Mouse (Mus musculus): ENCODE measurements around the gene Dcaf7. TPM values are rescaled to one million over a fixed set of nuclear protein-coding genes. Genes with fewer than 3 reads are reported as not detected.

Gene Dcaf7
- total and polyA plus RNA-seq, 2 experiments from 2014 or later: 137 to 265 TPM

DNA sequence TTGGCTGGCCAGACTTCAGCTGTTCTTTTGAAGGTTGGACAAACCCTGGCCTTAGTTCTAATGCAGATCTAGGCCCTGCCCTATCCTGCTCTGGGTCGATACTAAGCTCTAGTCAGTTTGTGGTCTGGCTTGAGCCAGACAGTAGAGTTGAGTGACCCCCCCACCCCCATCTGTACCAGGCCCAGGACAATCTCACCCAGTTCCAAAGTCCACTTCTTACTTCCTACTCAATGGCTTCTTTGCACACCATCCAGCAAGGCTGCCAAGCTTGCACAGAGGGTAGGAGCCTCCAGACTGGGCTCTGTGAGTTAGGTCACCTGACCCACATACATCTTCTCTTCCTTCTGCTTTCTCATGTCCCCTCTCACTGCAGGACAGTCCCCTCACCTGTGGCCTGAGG, 32.1 kb upstream of the Dcaf7 start:
- H3K4me1 ChIP-seq (ENCODE audit: insufficient read depth, low read length): peaks cover 5% of the 10 kb centered on the region; the same call in 1 of the 2 replicates
- H3K9me3 ChIP-seq (ENCODE audit: low read length): no peaks in the 10 kb centered on the region
- no peak for TF ChIP-seq CTCF (IDR thresholded peaks at IDR 0.05; ENCODE audit: low read depth)
- H3K4me2 ChIP-seq (ENCODE audit: low read depth, low read length): no peak overlapping the region
- ATAC-seq: no peak
- no peaks in the 10 kb centered on the region for H3K36me3 ChIP-seq (ENCODE audit: insufficient read depth, low read length)
- H3K27ac ChIP-seq: no peak overlapping the region
- DNase-seq (ENCODE audit: low spot score): no peak
- no peak overlapping the region for H3K4me3 ChIP-seq (ENCODE audit: low read length)
- no peak overlapping the region for H3K9ac ChIP-seq (replicated peaks; ENCODE audit: low read length)
- 89% methylated on average over 1 of the region's 1 CpGs for WGBS
- H3K27me3 ChIP-seq (ENCODE audit: insufficient read depth, low read length): no peaks in the 10 kb centered on the region

GRCm38 (mm10) chr11:106005970-106006369, 30.7 kb upstream of the Dcaf7 start:
- Histone ChIP-seq H3K9ac (replicated peaks; ENCODE audit: low read length) (no peak overlapping the region), H3K36me3 (ENCODE audit: insufficient read depth, low read length) (no peaks in the 10 kb centered on the region), H3K27ac (no peak overlapping the region), H3K4me3 (ENCODE audit: low read length) (no peak overlapping the region), H3K27me3 (ENCODE audit: insufficient read depth, low read length) (no peaks in the 10 kb centered on the region), H3K4me1 (ENCODE audit: insufficient read depth, low read length) (peaks cover 5% of the 10 kb centered on the region; the same call in 1 of the 2 replicates), H3K9me3 (ENCODE audit: low read length) (no peaks in the 10 kb centered on the region), H3K4me2 (ENCODE audit: low read depth, low read length) (no peak overlapping the region)
- ATAC-seq (no peak), DNase-seq (ENCODE audit: low spot score) (no peak)
- 34% methylated on average over 5 of the region's 5 CpGs for WGBS
- no peak for TF ChIP-seq CTCF (IDR thresholded peaks at IDR 0.05; ENCODE audit: low read depth)

DNA sequence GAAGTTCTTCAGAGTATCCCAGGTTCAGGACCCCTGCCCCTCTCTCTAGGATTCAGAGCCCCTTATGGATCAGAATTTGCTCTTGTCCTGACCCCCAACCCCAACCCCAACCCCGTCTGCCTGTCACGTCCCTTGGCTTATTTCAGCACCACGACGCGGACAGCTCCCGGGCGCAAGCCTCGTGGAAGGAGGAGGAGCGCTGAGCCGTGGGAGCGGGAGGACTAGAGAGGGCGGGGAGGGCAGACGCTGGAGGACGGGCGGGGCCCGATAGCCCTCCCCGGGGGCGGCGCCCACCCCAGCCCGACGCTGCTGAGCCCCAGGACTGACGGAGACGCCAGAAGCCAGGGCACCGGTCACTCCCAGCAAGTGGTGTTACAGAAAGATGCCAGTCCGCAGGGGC, 28.9 kb upstream of the Dcaf7 start, which contains the start of gene Kcnh6:
Gene Kcnh6 (plus strand): TSS at position 304 of the 400 bp plus-strand sequence.
- no peaks in the 10 kb centered on the region for H3K9me3 ChIP-seq (ENCODE audit: low read length)
- TF ChIP-seq CTCF (IDR thresholded peaks at IDR 0.05; ENCODE audit: low read depth): no peak
- no peaks in the 10 kb centered on the region for H3K36me3 ChIP-seq (ENCODE audit: insufficient read depth, low read length)
- no peak within 1 kb of the TSS for H3K27ac ChIP-seq
- peaks cover 5% of the 10 kb centered on the region; the same call in 1 of the 2 replicates for H3K4me1 ChIP-seq (ENCODE audit: insufficient read depth, low read length)
- peak within 1 kb of the TSS; percentile 14; the same call in 1 of the 2 replicates for H3K4me3 ChIP-seq (ENCODE audit: low read length)
- WGBS: 1% methylated on average over 25 of the region's 25 CpGs
- H3K4me2 ChIP-seq (ENCODE audit: low read depth, low read length): peak within 1 kb of the TSS; percentile 55
- ATAC-seq: peak; percentile 47; the same call in 1 of the 2 replicates
- DNase-seq (ENCODE audit: low spot score): peak; percentile 48
- H3K9ac ChIP-seq (replicated peaks; ENCODE audit: low read length): no peak within 1 kb of the TSS
- H3K27me3 ChIP-seq (ENCODE audit: insufficient read depth, low read length): no peaks in the 10 kb centered on the region

GRCm38 (mm10) chr11:106012711-106013110, 24.0 kb upstream of the Dcaf7 start:
- TF ChIP-seq CTCF (IDR thresholded peaks at IDR 0.05; ENCODE audit: low read depth): no peak
- Histone ChIP-seq H3K27ac (no peak overlapping the region), H3K4me1 (ENCODE audit: insufficient read depth, low read length) (peaks cover 12% of the 10 kb centered on the region), H3K4me2 (ENCODE audit: low read depth, low read length) (no peak overlapping the region), H3K27me3 (ENCODE audit: insufficient read depth, low read length) (no peaks in the 10 kb centered on the region), H3K36me3 (ENCODE audit: insufficient read depth, low read length) (no peaks in the 10 kb centered on the region), H3K9me3 (ENCODE audit: low read length) (no peaks in the 10 kb centered on the region), H3K9ac (replicated peaks; ENCODE audit: low read length) (no peak overlapping the region), H3K4me3 (ENCODE audit: low read length) (no peak overlapping the region)
- ATAC-seq: no peak
- WGBS: 37% methylated on average over 7 of the region's 7 CpGs
- no peak for DNase-seq (ENCODE audit: low spot score)

- 40% methylated on average over 11 of the region's 11 CpGs for WGBS
- Histone ChIP-seq H3K4me3 (ENCODE audit: low read length) (no peak overlapping the region), H3K27ac (peak overlapping the region; percentile 58), H3K9ac (replicated peaks; ENCODE audit: low read length) (0 out of 2 replicates have a peak overlapping the region, but pooled peaks have one; percentile 17), H3K4me2 (ENCODE audit: low read depth, low read length) (no peak overlapping the region), H3K36me3 (ENCODE audit: insufficient read depth, low read length) (no peaks in the 10 kb centered on the region), H3K9me3 (ENCODE audit: low read length) (no peaks in the 10 kb centered on the region), H3K27me3 (ENCODE audit: insufficient read depth, low read length) (no peaks in the 10 kb centered on the region), H3K4me1 (ENCODE audit: insufficient read depth, low read length) (peaks cover 8% of the 10 kb centered on the region)
- ATAC-seq (peak; percentile 78), DNase-seq (ENCODE audit: low spot score) (peak; percentile 85)
- no peak for TF ChIP-seq CTCF (IDR thresholded peaks at IDR 0.05; ENCODE audit: low read depth)
These were observed 23.0 kb upstream of the Dcaf7 start for GRCm38 (mm10) chr11:106013556-106014225.

GRCm38 (mm10) chr11:106016440-106016839, 20.2 kb upstream of the Dcaf7 start:
- Histone ChIP-seq H3K36me3 (ENCODE audit: insufficient read depth, low read length) (no peaks in the 10 kb centered on the region), H3K4me1 (ENCODE audit: insufficient read depth, low read length) (peaks cover 14% of the 10 kb centered on the region), H3K27me3 (ENCODE audit: insufficient read depth, low read length) (no peaks in the 10 kb centered on the region), H3K27ac (no peak overlapping the region), H3K9me3 (ENCODE audit: low read length) (no peaks in the 10 kb centered on the region), H3K4me2 (ENCODE audit: low read depth, low read length) (no peak overlapping the region), H3K4me3 (ENCODE audit: low read length) (no peak overlapping the region), H3K9ac (replicated peaks; ENCODE audit: low read length) (no peak overlapping the region)
- 75% methylated on average over 5 of the region's 5 CpGs for WGBS
- TF ChIP-seq CTCF (IDR thresholded peaks at IDR 0.05; ENCODE audit: low read depth): no peak
- ATAC-seq (no peak), DNase-seq (ENCODE audit: low spot score) (no peak)
